Mouse (Mus musculus): ENCODE measurements around the gene Mtmr4.

Mtmr4 gene

DNA sequence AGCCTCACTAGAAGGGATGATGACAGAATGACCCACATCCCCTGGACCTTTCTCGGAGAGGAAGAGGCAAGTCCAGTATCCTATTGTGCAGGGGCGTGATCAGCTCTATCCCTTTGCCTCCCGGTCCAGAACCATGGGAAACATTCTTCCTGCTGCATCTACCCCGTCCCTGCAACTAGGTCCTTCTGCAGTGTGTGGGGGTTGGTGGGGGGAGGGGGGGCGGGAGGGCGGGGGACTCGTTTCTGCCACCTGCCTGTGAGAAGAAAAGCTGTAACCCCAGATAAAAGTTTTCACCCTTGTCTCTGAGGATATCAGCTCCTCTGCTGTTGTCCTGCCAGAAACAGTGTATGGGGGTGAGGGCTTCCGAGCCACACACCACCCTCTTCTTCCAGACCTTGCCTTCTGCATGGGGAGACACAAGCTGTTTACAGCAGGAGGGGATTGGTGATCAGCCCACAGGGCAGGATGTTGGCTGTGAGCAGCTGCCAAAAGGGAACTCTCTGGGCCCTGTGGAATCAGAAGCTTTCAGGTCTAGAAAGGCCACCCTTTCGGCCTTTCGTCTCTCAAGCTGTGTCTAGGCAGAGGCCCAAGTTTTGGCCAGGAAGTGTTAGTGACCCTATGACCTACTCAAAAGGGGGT is 12.9 kb upstream of the Mtmr4 start:
- TF ChIP-seq NANOG (IDR thresholded peaks at IDR 0.05; ENCODE audit: borderline replicate concordance, low read length) (no peak), POU5F1 (IDR thresholded peaks at IDR 0.05; ENCODE audit: borderline replicate concordance, low read length) (no peak), CTCF (conservative IDR thresholded peaks at IDR 0.05; ENCODE audit: low read length) (no peak)
- H3K27me3 ChIP-seq (ENCODE audit: insufficient read depth, low read length), result peaks cover 76% of the 10 kb centered on the region
- no peaks in the 10 kb centered on the region for H3K36me3 ChIP-seq (ENCODE audit: insufficient read depth, low read length)
- peak overlapping the region; percentile 81 for H3K4me3 ChIP-seq (replicated peaks; ENCODE audit: low read length)
- peaks cover 59% of the 10 kb centered on the region for H3K4me1 ChIP-seq (replicated peaks; ENCODE audit: low read depth, low read length)
- no peaks in the 10 kb centered on the region for H3K9me3 ChIP-seq (ENCODE audit: low read length)

DNA sequence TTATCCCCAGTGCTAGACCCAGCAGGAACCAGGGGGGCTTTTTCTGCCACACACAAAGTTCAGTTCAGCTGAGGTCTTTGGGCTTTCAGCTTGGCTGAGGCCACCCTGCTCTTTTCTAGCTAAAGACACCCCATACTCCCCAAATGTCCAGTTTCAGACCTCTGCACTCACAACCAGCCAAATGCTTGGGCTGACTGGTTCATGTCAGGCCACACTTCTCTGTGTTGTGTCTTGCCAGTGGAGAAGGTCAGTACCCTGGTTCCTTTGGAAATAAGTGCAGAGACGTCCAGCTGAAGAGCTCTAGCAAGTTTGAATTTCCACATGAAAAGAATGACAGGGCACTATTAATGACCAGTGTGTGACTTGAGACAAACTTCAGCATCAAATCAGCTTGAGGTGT is 12.2 kb upstream of the Mtmr4 start:
- TF ChIP-seq POU5F1 (IDR thresholded peaks at IDR 0.05; ENCODE audit: borderline replicate concordance, low read length) (no peak), CTCF (conservative IDR thresholded peaks at IDR 0.05; ENCODE audit: low read length) (no peak), NANOG (IDR thresholded peaks at IDR 0.05; ENCODE audit: borderline replicate concordance, low read length) (no peak)
- no peaks in the 10 kb centered on the region for H3K9me3 ChIP-seq (ENCODE audit: low read length)
- H3K4me1 ChIP-seq (replicated peaks; ENCODE audit: low read depth, low read length), result peaks cover 53% of the 10 kb centered on the region
- no peaks in the 10 kb centered on the region for H3K36me3 ChIP-seq (ENCODE audit: insufficient read depth, low read length)
- H3K4me3 ChIP-seq (replicated peaks; ENCODE audit: low read length), result no peak overlapping the region
- peaks cover 79% of the 10 kb centered on the region for H3K27me3 ChIP-seq (ENCODE audit: insufficient read depth, low read length)

DNA sequence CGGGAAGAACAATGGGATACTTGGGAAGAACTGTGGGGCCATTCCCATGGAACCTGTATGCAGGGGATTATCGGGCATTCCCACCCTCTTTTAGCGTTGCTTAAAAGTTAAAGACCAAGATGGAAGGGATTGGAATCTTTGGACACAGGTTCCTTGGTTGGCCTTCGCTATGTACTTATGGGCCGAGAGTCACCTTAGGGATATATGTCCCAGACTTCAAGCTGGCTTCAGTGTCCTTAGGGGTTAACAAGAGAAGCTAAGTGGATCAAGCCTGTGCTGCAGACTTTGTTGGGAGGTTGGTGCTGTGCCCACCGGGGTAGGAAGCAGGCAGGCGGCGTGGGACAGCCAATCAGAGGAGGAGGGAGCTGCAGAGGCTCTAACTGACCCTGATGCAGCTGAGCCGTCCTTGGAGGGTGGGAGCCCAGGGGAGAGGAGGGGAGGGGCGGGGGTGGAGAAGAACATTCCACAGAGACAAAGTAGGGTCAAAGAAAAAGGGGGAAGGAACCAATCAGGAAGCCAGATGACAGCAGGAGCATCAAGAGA is 11.3 kb upstream of the Mtmr4 start:
- Histone ChIP-seq H3K4me1 (replicated peaks; ENCODE audit: low read depth, low read length) (peaks cover 47% of the 10 kb centered on the region), H3K27me3 (ENCODE audit: insufficient read depth, low read length) (peaks cover 77% of the 10 kb centered on the region), H3K4me3 (replicated peaks; ENCODE audit: low read length) (no peak overlapping the region), H3K9me3 (ENCODE audit: low read length) (no peaks in the 10 kb centered on the region), H3K36me3 (ENCODE audit: insufficient read depth, low read length) (no peaks in the 10 kb centered on the region)
- TF ChIP-seq POU5F1 (IDR thresholded peaks at IDR 0.05; ENCODE audit: borderline replicate concordance, low read length) (no peak), CTCF (conservative IDR thresholded peaks at IDR 0.05; ENCODE audit: low read length) (no peak), NANOG (IDR thresholded peaks at IDR 0.05; ENCODE audit: borderline replicate concordance, low read length) (no peak)

DNA sequence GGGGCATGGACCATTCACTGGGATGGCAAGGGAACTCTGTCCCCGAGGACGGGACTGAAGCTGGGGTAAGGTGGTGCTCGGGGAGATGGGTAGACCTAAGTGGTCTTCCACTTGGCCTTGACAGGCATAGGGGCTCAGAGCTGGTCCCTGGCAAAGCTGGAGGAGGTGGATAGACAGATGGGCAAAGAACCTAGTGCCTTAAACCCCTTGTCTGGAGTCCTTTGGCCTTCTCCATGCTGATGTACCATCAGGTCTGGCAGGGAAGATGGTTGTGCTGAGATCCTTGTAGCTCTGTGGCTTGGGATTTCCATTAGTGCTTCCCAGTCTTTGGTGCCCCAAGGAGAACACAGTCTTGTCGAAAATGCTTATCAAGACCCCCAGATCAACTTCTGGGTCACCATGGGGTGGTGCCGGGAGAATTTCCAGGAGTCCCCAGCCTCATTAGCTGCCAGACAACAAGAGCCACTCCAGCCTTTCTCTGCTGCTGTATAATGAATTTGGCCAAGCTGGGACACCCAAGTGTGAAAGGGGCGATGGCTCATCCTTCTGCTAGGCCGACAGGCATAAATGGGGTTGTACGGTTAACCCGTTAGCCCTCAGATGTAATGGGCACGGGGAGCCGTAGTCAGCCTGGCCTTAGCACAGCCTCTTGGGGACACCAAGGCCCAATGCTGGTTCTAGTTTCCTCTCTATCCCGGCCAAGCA is 10.6 kb upstream of the Mtmr4 start:
- no peak overlapping the region for H3K4me3 ChIP-seq (replicated peaks; ENCODE audit: low read length)
- peaks cover 46% of the 10 kb centered on the region for H3K4me1 ChIP-seq (replicated peaks; ENCODE audit: low read depth, low read length)
- no peaks in the 10 kb centered on the region for H3K36me3 ChIP-seq (ENCODE audit: insufficient read depth, low read length)
- no peaks in the 10 kb centered on the region for H3K9me3 ChIP-seq (ENCODE audit: low read length)
- TF ChIP-seq NANOG (IDR thresholded peaks at IDR 0.05; ENCODE audit: borderline replicate concordance, low read length), result no peak
- TF ChIP-seq CTCF (conservative IDR thresholded peaks at IDR 0.05; ENCODE audit: low read length), result no peak
- TF ChIP-seq POU5F1 (IDR thresholded peaks at IDR 0.05; ENCODE audit: borderline replicate concordance, low read length), result no peak
- H3K27me3 ChIP-seq (ENCODE audit: insufficient read depth, low read length), result peaks cover 75% of the 10 kb centered on the region

DNA sequence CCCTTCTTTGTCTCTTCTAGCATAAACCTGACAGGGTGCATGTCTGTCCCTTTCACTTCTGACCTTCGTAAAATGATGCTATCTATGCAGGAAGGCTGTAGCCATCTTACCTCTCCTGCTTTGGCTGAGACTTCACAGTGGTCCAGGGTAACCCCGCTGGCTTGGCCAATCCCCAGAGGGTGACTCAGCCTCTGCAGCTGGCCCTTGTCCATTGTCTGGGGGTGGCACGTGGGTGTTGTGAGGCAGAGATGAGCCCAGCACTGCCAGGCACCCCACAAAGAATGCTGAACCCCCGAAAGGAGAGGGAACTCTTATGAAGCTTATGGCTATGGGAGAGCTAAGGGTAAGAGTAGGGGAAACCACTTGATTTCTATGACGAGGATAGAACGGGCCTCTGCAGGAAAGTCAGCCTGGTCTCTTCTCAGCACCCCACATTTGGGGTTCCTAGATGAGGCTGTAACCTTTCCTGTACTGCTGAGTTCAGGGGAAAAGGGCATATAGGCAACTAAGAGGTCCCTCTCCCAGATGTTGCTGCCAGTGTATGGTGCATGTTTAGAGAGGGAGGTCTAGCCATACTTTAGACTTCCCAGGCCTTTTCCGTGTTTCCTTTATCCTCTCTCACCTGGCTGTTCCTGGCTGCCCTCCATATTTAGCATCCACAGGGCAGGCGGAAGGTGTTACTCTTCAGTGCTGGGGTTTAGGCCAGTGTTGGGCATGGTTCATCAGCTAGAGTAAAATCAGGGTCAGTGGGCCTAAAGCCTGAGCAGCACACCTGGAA is 9.8 kb upstream of the Mtmr4 start:
- H3K9me3 ChIP-seq (ENCODE audit: low read length), result no peaks in the 10 kb centered on the region
- no peaks in the 10 kb centered on the region for H3K36me3 ChIP-seq (ENCODE audit: insufficient read depth, low read length)
- H3K4me3 ChIP-seq (replicated peaks; ENCODE audit: low read length), result no peak overlapping the region
- TF ChIP-seq POU5F1 (IDR thresholded peaks at IDR 0.05; ENCODE audit: borderline replicate concordance, low read length) (no peak), NANOG (IDR thresholded peaks at IDR 0.05; ENCODE audit: borderline replicate concordance, low read length) (no peak), CTCF (conservative IDR thresholded peaks at IDR 0.05; ENCODE audit: low read length) (no peak)
- peaks cover 38% of the 10 kb centered on the region for H3K4me1 ChIP-seq (replicated peaks; ENCODE audit: low read depth, low read length)
- H3K27me3 ChIP-seq (ENCODE audit: insufficient read depth, low read length), result peaks cover 67% of the 10 kb centered on the region

DNA sequence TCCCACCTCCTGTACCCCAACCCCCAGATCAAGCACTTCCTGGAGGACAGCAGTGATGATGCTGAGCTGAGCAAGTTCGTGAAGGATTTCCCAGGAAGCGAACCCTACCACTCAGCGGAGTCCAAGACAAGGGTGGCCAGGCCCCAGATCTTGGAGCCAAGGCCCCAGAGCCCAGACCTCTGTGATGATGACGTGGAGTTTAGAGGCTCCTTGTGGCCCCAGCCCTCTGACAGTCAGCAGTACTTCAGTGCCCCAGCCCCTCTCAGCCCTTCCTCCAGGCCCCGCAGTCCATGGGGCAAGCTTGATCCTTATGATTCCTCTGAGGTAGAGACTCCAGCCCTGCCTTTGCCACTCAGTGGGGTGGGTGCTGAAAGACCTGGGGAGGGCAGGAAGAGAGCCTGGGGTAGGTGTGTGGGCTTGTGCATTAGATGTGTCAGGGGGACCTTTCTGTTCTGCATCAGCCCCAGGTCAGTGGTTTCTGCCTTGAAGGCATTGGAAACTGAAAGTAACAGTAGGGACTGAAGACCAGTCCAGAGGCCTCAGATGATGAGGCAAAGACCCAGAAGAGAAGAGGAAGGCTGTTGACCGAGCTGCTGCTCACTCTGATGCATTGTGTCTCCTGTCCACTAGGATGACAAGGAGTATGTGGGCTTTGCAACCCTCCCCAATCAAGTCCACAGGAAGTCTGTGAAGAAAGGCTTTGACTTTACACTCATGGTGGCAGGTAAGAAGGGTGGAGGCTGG is 8.5 kb upstream of the Mtmr4 start:
- Histone ChIP-seq H3K4me1 (replicated peaks; ENCODE audit: low read depth, low read length) (peaks cover 32% of the 10 kb centered on the region), H3K27me3 (ENCODE audit: insufficient read depth, low read length) (peaks cover 54% of the 10 kb centered on the region), H3K4me3 (replicated peaks; ENCODE audit: low read length) (no peak overlapping the region), H3K36me3 (ENCODE audit: insufficient read depth, low read length) (no peaks in the 10 kb centered on the region), H3K9me3 (ENCODE audit: low read length) (no peaks in the 10 kb centered on the region)
- TF ChIP-seq NANOG (IDR thresholded peaks at IDR 0.05; ENCODE audit: borderline replicate concordance, low read length), result no peak
- TF ChIP-seq CTCF (conservative IDR thresholded peaks at IDR 0.05; ENCODE audit: low read length), result no peak
- no peak for TF ChIP-seq POU5F1 (IDR thresholded peaks at IDR 0.05; ENCODE audit: borderline replicate concordance, low read length)

DNA sequence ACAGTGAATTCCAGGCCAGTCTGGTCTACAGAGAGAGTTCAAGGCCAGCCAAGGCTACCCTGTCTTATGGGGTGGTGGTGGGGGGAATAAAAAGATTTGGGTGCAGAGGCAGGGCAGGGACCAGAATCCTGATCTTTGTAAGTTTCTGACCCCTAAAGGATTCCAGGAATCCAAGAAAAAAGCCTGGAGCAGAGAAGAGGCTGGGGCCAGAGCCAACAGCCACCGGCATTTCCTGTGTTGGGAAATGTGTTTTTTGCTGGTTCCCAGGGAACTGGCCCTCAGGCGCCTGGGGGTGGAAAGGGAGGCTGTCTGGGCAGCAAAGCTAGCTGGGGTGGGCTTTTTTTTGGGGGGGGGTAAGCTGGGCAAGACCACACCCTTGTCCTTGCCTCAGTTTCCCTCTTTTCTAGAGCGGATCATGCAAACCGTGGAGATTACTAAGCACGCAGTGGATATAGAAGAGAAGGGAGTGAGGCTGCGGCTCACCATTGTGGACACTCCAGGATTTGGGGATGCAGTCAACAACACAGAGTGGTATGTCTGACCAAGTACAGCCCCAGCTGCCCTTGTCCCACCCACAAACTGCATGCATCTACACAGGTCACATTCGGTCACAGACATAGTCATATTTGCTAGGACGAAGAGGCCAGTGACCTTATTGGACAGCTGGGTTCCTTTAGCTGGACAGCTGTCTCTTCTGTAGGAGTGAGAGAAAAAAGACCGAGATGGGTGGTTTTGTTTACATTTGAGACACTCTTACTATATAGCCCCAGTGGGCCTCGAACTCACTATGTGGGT is 7.1 kb upstream of the Mtmr4 start:
- peaks cover 38% of the 10 kb centered on the region for H3K4me1 ChIP-seq (replicated peaks; ENCODE audit: low read depth, low read length)
- no peak for TF ChIP-seq CTCF (conservative IDR thresholded peaks at IDR 0.05; ENCODE audit: low read length)
- no peak for TF ChIP-seq NANOG (IDR thresholded peaks at IDR 0.05; ENCODE audit: borderline replicate concordance, low read length)
- no peaks in the 10 kb centered on the region for H3K36me3 ChIP-seq (ENCODE audit: insufficient read depth, low read length)
- no peak overlapping the region for H3K4me3 ChIP-seq (replicated peaks; ENCODE audit: low read length)
- peaks cover 41% of the 10 kb centered on the region for H3K27me3 ChIP-seq (ENCODE audit: insufficient read depth, low read length)
- no peaks in the 10 kb centered on the region for H3K9me3 ChIP-seq (ENCODE audit: low read length)

All from E14TG2a.4 (cell line).